Mouse (Mus musculus) erythroblast, embryonic 14.5 days (primary cell): ENCODE results near the gene Tceal9.

Experiments used
- GATA1 ChIP-seq: IDR thresholded peaks from 2 replicates; pipeline ENCODE4 v1.6.1; 2012; ENCODE audit warnings: low read length, inconsistent platforms, mixed read lengths
- TAL1 ChIP-seq: IDR thresholded peaks from 3 replicates; pipeline ENCODE4 v1.6.1; 2012; ENCODE audit warnings: low read length, inconsistent platforms, mixed read lengths

DNA sequence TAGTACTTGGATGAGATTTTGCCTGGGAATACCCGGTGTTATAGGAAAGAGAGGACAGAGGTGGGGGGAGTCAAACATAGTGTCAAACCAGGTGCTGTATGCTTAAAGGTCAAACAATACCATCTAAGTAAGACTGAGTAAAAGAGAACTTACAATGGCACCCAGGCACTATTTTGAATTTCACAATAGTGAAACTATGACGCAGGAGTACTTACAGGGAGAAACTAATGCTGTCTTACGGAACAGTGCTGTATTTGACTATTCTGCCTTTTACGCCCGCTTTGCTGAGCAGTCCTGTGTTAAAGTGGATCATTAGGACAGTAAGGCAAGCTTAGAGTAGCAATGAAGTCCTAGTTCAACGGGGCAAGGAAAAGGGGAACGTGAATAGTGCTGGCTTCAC, 32.7 kb downstream of the Tceal9 start:
- TF ChIP-seq GATA1 (no peak), TAL1 (no peak)
